Mouse (Mus musculus) monocyte, adult 59 days (primary cell): Measurements from ENCODE around the gene Ano8. TPM values are rescaled to one million over a fixed set of nuclear protein-coding genes. Genes with fewer than 3 reads are reported as not detected.

Source experiments
- total RNA-seq, 2 experiments: library from RNA; stranded (reverse); gene quantifications; one replicate each; pipeline ENCODE4 v1.2.4; 2023

The Ano8 gene
- 10 to 100 TPM in 1 of 2 experiments, 1 to 10 TPM in 1; 8.5 to 10.6 TPM for total RNA-seq

DNA sequence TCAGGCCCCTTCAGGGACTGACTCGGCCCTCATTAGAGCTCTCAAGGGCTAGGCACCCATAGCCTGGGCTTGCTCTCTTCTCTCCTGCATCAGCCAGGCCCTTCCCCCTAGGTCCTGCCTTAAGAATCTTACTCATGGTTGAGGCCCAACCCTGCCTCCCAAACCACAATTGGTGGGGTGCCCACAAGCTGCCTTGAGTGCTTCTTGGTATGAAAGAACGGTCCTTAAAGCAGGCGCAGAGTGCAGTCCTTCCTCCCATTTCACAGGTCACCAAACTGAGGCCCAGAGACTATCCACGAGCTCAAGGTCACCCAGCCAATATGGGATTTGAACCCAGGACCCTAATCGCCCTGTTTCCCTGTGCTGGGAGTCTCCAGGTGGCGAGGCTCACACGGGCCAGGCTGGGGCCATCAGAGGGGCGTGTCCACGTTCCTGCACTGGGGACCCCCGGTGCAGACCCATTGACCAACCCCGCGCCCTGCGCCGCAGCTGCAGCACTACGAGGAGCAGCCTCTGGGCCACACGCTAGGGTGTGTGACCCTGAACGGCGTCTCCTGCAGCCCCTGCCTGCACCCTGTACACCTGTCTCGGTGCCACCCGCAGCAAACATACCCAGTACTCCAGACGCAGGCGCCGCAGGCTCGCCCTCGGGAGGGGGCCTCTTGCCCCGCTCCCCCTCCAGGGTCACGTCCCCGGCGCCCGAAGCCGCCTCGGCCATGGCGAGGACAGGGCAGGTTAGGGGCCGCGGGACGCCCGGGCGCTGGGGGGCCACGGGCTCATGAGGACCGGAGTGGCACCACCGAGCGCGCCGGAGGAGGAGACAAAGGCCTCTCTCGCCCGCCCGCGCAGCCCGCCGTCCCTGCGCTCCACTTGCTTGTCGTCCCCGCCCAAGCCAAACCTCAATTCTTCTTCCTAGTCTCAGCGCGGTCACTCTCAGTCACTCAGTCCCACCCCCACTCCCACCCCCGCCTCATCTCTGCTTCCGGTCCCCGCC is at the start of gene Ano8:
TSS of gene Ano8 (minus strand) at position 822 of the 994 bp plus-strand sequence.

DNA sequence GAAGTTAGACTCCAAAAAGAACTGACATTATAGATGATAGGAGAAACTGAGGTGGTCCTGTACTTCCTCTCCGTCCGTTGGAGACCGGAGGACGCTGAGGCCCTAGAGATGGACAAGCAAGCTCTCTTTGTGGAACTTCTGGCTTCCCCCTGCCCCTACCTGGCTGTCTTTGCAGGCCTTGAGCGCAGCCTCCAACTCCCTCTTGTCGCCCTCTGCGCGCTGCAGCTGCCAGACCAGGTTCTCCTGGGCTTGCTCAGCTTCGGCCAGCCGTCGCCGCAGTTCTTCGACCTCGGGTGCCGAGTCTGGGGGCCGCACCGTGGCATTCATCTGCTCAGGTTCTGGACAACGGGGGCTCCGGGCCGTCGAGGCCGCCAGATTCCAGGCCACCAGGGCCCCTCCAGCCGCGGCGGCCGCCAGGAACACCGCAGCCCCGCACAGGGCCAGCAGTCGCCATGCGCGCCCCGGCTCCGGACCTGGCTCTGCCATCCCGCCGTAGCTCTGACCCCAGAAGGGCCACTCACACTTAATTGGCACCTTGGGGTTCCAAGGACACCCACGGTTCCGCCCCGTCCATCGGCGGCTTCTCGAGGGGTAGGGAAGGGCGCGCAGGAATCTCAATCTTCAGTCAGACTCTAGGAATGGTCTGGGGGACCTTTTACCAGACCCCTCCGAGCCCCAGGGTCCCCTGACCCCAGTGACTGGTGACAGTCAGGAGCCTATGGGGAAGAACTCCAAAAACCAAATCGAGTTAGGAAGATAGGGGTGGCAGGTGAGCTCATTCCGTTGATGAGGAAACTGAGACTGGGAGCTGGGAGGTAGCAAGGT is 39.7 kb upstream of the Ano8 start, which contains the start of gene Ccdc194:
TSS of gene Ccdc194 (minus strand) at position 486 of the 825 bp plus-strand sequence.

DNA sequence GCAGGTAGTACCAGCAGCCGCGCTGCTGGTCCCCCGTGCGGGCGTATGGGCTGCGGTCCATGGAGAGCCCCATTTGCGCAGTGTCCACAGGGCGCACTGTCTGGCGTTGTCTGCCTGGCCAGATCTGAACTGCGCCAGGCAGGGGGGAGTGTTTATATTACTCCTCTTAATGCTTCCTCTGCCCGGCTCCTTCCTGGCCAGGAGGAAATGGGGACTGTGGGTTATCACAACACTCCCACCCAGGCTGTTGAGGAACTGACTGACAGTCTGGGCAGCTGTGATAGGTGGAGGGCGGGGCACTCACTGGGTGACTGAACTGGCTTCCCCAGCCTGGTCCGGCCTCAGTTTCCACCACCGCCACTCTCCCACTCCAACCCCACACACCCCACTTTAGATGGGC is 25.9 kb upstream of the Ano8 start, which contains the start of gene Plvap:
TSS of gene Plvap (minus strand) at position 109 of the 400 bp plus-strand sequence.

DNA sequence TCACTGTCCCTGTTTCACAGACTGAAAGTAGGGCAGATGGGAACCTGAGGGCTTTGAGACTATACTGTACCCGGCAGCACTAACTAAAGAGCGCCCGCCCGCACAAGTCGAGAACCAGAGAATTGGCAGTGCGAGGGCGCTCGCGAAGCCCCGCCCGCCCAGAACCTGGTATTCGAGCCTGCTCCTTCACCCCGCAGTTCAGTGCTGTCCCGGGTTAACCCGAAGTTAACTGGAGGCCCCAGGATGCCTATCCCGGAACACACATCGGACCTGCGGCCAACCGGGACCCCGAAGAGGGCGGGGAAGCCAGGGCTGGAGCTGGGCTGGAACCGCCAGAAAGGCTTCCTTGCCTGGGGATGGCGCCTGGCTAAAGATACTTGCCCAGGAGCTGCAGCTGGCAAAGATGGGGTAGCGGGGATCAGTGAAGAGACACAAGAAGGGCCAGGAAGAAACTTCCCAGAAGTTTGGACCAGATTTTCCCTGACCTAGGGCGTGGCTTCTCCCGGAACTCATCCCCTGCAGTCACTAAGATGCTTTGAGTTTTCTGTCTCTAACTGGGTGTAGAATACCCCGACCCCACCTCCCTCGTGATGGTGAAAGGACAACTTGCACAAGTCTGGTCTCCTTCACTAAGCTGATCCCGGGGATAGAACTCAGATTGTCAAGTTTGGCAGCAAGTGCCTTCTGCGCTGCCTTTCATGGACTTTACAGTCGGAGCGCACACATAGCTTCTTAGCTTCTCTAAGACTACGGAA is 2.1 kb upstream of the Ano8 start, which contains the start of gene Gtpbp3:
TSS of gene Gtpbp3 (plus strand) at position 413 of the 755 bp plus-strand sequence.

DNA sequence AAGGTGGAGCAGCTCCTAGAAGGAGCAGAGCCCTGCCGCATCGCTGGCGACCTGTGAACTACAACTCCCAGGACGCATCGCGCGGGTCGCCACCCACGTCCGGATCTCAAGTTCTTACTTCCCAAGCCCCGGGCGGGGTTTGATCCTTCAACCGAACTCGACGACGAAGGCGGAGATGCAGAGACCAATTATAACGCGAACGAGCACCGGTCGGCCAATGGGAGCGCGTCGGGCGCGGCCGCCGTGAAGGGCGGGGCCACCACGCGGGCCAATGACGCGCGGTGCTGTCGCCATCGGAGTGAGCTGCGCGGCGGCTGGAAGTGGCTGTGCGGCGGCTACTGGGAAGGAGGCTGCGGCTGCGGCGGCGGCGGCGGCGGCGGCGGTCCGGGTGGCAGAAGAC is 16.8 kb downstream of the Ano8 start, which contains the start of gene Dda1:
TSS of gene Dda1 (plus strand) at position 284 of the 400 bp plus-strand sequence.

DNA sequence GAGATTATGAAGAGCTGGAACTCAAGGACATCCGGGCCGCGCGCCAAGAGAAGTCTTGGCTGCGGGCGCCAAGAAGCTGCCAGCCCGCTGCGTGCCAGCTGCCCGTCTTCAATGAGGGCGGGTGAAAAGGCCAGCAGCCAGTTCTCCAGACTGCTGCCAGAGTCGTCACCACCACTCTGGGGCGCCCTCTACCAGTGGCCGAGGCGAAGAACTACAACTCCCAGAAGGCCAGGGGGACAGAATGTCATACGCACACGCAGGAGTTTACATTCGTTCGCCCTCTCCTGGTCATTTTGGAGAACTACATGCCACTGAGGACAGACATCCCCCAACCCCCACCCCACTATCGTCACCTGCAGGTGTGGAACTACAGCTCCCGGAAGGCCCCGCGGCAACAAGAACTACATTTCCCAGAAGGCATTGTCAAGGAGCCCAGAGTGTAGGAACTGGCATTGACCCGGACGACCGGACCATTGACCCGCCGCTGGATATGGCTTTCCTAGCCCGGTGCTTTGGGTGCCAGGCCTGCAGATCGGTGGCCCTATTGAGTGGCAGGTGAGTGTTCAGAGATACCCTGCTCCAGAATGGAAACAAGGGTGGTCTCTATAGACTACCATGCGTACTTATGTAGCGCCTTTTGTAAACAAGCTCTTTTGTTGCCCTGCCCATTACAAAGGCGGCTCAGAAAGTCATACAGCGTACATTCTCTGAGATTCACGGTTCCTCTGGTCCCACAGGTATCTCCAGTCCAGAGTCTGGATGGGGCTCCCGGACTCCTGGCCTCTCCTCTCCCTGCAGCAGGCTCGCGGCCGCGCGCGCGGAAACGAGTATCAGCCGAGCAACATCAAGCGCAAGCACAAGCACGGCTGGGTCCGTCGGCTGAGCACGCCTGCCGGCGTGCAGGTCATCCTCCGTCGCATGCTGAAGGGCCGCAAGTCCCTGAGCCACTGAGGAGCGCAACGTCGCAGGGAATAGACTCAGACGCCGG is 21.0 kb downstream of the Ano8 start, which contains the start of gene Mrpl34:
TSS of gene Mrpl34 (plus strand) at position 447 of the 988 bp plus-strand sequence.

DNA sequence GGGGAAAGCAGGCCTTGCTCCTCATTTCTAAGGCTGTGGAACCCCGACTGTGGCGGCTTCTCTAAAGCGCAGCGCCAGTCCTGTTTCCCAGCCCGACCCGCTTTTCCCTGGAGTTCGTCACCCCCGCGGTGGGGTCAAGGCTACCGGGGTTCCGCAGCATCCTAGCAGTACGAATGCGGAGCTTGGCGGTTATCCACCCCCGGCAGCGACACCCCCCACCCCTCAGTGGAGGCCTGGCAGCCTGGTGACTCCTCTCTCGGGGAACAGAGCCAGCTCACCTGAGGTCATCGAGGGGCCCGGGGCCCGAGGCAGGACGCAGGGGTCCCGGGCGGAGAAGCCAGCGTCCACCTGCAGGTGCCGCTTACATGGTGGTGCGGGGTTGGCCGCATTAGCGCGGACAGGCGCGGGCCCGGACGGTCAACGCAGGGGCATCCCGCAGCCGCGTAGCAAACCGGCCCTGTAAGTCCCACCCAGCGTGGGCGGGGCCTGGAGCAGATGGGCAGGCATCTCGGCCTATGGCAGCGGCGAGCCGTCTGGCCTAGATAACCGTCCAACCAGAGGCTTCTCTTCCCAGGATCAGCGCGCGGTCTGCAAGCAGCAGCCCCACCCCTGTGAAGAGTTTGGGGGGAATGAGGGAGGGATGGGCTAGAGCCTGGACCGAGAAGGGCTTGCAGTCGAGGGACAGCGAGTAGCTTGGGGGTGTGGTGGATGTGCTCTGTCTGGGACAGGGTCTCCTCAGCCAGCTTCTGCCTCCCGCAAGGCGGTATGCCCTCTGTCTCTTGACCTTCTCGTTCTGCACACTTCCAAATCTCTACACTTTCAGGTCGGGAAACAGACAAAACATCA is 22.4 kb downstream of the Ano8 start, which contains the start of gene Abhd8:
TSS of gene Abhd8 (minus strand) at position 468 of the 846 bp plus-strand sequence.

Other genes starting within 250 kb of the Ano8 start
- 100 to 1,000 TPM; 180 to 187 TPM for gene Myo9b, start 213.2 kb downstream of the Ano8 start, total RNA-seq
- 10 to 100 TPM; 59.4 to 61.7 TPM for gene Haus8, start 213.0 kb downstream of the Ano8 start, total RNA-seq
- 100 to 1,000 TPM; 219 to 241 TPM for gene Use1, start 119.1 kb downstream of the Ano8 start, total RNA-seq
- gene Ocel1, start 114.7 kb downstream of the Ano8 start, total RNA-seq = 10 to 100 TPM; 16.6 to 25.2 TPM
- gene Nr2f6, start 104.0 kb downstream of the Ano8 start, total RNA-seq = 10 to 100 TPM; 27.3 to 30.2 TPM
- gene Ushbp1, start 90.2 kb downstream of the Ano8 start, total RNA-seq = 1 to 10 TPM; 2.0 to 3.8 TPM
- gene Babam1, start 89.1 kb downstream of the Ano8 start, total RNA-seq = 10 to 100 TPM; 63.3 to 81.3 TPM
- under 1 TPM in 1 of 2 experiments, not detected in 1; 0.43 TPM for gene Ankle1, start 80.0 kb downstream of the Ano8 start, total RNA-seq
- gene Abhd8, start 22.3 kb downstream of the Ano8 start, total RNA-seq = 1 to 10 TPM; 6.3 to 8.4 TPM
- 10 to 100 TPM; 33.8 to 34.0 TPM for gene Mrpl34, start 21.0 kb downstream of the Ano8 start, total RNA-seq
- 10 to 100 TPM; 76.1 to 77.5 TPM for gene Dda1, start 16.8 kb downstream of the Ano8 start, total RNA-seq
- gene Gtpbp3, start 2.1 kb upstream of the Ano8 start, total RNA-seq = 10 to 100 TPM; 11.0 to 14.0 TPM
- gene Plvap, start 25.8 kb upstream of the Ano8 start, total RNA-seq = under 1 TPM; 0.39 to 0.52 TPM
- not detected for gene Ccdc194, start 39.7 kb upstream of the Ano8 start, total RNA-seq
- 10 to 100 TPM; 79.0 to 83.2 TPM for gene Bst2, start 51.5 kb upstream of the Ano8 start, total RNA-seq
- 10 to 100 TPM; 36.8 to 45.1 TPM for gene Mvb12a, start 57.0 kb upstream of the Ano8 start, total RNA-seq
- 1 to 10 TPM; 1.2 to 2.1 TPM for gene Tmem221, start 72.9 kb upstream of the Ano8 start, total RNA-seq
- not detected for gene Nxnl1, start 80.6 kb upstream of the Ano8 start, total RNA-seq
- gene Slc27a1, start 82.9 kb upstream of the Ano8 start, total RNA-seq = 1 to 10 TPM; 3.9 to 5.8 TPM
- 10 to 100 TPM; 84.7 to 86.7 TPM for gene Pgls, start 106.2 kb upstream of the Ano8 start, total RNA-seq
- gene Fam129c, start 111.7 kb upstream of the Ano8 start, total RNA-seq = 1 to 10 TPM; 4.3 to 6.5 TPM
- gene Colgalt1, start 125.0 kb upstream of the Ano8 start, total RNA-seq = 100 to 1,000 TPM; 129 to 131 TPM
- 1 to 10 TPM; 1.1 to 1.3 TPM for gene Unc13a, start 185.8 kb upstream of the Ano8 start, total RNA-seq
- gene Jak3, start 190.3 kb upstream of the Ano8 start, total RNA-seq = 10 to 100 TPM; 32.0 to 37.6 TPM
- gene Insl3, start 203.3 kb upstream of the Ano8 start, total RNA-seq = 10 to 100 TPM; 11.5 to 14.2 TPM
- gene B3gnt3, start 215.8 kb upstream of the Ano8 start, total RNA-seq = under 1 TPM; 0.61 to 0.66 TPM
- gene Fcho1, start 239.8 kb upstream of the Ano8 start, total RNA-seq = 10 to 100 TPM; 21.1 to 26.8 TPM